Mouse (Mus musculus) brain, adult 2 months (tissue): ENCODE results near the gene Socs3.

Source experiments
- DNase-seq: peaks from one replicate; pipeline ENCODE4 v3.0.0; 2011; ENCODE audit warnings: low read depth, low spot score

Gene Socs3

DNA sequence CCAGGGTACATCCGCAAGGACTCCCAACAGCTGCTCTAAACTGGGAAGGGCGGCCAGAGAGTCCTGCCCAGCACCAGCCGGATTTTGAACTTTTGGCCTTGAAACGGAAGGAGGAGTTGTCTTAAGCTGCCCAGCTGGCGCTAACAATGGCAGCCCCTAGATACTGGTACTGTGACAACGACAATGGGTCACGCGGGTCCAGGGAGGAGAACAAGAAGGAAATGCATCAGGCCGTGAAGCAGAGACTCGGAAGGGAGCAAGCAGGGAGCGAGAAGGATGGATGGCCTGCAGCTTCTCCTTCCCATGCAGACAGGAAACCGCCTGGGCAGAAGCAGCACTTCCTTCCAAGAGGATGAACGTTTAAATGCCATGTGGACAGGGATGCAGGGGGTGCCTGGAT, 14.2 kb downstream of the Socs3 start:
- no peak for DNase-seq

DNA sequence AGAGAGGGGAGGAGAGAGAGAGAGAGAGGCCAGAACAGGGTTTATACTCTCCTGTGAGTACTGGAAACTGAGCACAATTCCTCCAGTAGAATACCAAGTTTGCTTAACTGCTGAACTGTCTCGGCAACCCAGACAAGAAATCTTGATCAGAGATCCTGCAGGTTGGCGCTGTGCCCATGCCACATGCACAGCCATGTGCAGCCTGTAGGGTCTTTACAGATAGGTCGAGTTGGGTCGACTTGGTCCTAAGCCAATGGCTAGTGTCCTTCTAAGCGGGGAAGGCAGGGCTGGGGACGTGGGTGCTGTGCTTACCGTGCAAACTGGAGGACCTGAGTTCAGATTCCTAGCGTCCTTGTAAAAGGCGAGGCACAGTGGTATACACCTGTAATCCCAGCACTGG, 15.0 kb downstream of the Socs3 start:
- no peak for DNase-seq

DNA sequence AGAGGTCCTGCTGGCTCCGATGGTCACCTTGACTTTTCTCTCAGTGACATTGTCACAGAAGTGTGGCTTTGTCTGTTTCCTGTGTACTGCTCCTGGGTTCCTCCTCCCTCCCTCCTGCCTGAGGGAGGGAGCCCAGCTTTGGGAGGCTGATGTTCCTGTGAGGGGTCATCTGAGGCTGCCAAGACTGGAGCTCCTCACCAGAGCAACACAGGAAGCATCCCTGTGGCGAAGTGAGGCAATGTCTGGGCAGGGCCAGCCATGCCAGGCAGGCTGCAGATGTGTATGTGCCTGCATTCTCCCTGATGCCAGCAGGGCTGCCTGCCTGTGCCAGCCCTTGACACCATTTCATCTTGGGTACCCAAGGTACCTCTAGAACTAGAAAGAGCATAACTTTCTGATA, 15.8 kb downstream of the Socs3 start:
- peak; percentile 63 for DNase-seq

DNA sequence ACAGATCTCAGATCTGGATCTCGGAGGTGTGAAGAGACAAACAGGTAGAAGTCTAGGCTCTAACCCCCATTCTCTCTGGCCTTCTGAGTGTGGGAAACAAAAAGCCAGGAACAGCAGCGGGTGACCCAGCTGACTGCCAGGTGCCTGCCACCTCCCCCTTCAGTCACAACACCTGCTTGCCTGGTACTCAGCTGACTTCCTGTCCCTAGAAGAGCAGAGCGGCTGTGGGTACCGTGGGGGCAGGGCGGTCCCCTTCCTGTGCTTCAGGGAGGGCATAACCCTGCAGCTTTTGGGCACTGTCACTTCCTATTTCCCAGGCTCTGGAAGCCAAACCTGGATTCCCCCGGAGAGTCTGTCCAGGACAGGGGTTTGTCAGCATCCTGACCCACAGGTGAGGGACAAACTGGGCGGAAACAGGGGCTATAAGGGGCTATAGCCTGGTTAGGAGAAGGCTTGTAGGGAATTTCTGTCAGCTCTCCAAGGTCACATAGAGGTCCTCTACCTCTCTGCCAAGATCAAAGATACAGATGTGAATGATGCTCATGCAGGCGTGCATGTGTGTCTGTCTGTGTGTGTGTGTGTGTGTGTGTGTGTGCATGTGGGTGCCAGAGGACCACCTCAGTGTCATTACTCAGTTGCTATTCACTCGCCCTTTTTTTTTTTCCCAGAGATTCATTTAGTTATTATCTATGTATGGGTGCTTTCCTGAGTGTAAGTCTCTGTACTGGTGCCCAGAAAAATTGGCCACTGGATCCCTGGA, 17.5 kb downstream of the Socs3 start:
- DNase-seq, result no peak

DNA sequence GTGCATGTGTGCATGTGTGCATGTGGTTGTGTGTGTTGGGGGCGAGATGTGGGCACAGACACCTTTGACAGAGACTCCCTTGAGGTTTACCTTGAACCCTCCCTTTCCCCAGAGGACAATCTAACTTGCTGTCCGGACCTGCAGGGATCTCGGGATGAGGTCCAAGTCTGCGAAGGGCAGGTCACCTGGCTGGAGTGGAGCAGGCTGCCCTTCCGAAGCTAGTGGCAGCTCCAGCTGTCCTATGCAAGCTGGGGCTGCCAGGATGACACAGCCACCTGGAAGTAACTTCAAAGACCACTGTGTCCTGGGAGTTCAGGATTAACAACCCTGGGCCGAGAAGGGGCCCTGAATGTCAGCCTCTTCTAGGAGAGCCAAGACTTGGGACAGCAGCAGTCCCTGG, 18.5 kb downstream of the Socs3 start:
- no peak for DNase-seq

DNA sequence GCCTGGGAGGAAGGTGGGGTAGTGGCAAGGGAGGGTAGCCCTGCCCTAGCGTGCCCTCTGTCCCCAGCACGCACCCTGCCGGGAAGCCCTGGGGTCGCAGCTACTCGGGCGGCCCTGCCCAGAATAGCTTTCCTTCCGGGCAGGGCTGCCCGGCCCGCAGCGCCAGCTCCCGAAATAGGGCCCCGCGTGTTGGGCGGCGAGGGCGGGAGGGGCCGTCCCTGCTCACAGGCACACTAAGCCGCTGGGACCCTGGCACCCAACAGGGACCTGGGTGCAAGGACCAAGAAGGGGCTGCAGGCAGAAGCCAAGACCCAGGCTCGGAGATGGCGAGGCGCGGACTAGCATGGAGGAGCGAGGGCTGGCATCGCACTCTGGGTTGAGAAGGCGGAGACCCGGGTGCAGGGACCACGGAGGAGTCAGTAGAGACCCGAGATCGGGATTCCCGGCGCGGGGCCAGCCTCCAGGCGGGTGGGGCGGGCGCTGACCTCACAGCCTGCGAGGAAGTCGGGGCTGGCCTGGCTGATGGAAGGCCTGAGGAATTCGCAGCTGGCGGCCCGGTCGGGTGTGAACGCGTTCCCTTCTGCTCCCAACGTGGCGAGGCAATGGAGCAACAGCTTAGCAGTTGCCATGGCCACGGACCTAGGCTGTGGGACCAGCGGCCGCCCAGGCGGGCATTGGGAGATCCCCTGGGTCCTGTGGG, 20.3 kb downstream of the Socs3 start:
- no peak for DNase-seq

DNA sequence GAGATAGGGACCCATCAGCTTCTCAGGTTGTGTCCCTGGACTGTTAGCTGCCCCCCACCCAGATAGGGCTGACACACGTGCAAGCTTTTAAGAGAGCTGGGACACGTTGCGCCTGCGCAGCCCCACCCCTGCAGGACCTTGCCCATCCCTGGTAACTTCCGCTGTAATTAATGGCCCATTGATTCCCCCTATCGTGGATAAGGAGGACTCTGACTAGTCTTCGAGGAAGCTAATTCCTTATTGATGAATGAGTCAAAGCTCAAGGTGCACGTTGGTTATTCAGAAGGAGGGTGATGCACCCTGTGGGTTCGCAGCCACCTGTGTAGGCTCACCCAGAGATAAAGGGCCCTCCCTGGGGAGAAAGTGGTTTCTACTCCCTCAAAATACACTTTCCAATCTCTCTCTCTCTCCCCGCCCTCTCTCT, 22.8 kb downstream of the Socs3 start:
- no peak for DNase-seq

DNA sequence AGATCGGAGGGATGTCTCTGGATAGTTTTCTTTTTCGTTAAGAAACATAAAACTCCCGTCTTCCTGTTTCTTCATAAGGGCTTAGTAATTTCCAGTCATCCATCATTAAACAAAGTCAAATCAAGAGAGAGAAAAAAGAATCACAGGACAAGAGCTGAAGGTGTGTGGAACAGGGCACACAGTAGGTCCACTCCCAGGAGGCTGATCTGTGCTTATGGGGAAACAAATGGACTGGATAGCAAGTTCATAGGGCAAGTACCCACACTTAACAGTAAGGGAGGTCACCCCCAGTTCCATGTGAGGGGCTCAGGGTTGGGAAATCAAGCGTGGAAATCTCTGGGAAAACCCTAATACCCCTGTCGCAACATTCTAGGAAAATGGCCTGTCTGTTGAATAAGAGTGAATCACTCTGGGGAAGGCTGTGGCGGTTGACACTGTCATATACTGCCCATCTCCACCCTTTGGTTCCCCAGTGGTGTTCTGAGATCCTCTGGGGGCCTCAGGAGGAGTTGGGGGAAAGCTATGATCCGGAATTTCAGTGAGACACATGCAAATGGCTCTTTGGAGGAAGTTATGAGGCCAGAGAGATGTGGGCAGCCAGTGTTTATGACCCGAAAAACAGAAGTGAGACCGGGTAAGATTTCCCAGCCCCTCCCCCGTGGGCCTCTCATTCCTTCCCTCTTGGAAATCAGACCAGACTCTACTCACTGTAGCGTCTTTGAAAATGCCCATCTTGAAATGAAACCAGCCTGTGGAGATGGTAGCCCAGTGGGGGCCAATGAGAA, 23.5 kb downstream of the Socs3 start:
- DNase-seq, result no peak

DNA sequence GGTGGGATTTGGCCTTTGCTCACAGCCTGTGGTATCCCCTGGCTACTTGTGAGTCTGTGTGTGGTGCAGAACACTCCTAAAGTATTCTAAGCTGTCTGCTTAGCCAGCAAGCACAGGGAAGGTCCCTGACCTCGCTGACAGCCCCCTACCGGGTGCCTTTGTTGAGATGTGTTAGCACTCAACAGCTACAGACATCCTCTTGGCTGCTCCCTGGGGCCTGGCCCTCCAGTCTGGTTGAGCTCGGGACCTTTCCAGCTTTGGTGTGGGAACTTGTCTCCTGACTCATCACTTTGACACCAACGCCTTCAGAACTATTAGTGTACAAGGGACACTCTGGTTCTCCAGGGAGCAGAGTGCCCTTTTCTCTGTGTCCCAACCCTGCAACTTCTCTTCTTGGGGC, 28.0 kb downstream of the Socs3 start:
- no peak for DNase-seq

DNA sequence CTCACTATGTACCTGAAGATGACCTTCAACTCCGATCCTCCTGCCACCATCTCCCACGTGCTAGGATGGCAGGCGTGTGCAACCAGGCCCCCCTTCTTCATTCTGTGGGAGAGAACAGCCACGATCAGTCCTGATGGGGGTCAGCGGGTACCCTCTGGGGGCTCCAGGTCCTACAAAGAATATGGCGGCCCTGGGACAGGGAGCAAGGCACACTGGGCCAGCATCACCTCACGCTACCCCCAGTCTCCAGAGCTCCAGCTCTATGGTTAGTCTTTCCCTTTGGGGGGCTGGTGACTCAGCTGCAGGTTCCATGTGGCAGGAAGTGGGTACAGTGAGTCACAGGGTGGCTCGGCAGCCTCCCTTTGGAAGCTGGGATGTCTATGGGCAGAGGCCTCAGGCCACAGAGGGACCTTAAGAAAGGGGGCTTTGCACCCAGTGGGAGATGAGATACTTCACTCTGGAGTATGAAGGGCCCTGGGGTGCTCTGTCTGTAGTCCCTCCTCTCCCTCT, 28.5 kb downstream of the Socs3 start:
- no peak for DNase-seq

DNA sequence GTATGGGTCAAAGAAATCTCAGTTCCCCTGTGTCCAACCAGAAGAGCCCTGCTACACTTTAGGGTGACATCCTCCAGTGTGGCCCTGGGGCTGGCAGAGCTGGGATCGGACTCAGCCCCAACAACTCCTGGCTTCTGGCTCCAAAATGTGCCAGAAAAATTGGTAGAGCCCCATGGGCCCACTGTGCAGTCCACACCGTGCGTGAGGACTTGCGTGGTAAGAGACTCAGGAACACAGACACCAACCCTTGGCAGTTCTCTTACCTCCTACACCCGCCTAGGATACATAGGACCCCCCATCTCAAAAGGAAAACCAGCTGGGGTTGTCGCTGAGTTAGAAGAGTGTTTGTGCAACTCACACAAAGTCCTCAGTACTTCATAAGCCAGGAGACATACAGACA, 29.0 kb downstream of the Socs3 start:
- DNase-seq, result no peak

DNA sequence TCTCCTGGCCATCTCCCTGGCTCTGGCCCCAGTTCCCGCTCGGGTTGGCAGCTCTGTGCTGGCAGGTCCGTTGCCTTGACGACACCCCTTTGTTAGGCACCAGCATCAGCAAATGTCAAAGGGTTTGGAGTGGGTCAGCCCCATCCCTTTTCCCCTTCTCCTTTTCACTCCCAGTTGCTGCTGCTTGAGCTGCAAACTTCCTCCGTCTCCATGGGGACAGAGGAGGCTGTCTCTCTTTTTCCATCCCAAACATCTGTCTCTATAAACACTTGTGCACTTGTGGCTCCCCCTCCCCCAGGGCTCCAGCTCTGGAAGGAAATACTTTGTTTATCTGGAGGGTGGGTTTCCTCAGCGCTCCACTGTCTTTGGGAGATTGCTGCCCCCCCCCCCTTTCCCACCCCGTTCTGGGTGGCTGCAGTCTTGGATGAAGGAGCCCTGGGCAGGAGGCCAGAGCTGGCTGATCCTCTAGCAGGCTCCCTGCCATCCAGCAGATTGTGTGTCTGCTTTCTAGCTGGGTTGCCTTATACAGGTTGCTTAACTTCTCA, 30.0 kb downstream of the Socs3 start:
- peak; percentile 87 for DNase-seq

DNA sequence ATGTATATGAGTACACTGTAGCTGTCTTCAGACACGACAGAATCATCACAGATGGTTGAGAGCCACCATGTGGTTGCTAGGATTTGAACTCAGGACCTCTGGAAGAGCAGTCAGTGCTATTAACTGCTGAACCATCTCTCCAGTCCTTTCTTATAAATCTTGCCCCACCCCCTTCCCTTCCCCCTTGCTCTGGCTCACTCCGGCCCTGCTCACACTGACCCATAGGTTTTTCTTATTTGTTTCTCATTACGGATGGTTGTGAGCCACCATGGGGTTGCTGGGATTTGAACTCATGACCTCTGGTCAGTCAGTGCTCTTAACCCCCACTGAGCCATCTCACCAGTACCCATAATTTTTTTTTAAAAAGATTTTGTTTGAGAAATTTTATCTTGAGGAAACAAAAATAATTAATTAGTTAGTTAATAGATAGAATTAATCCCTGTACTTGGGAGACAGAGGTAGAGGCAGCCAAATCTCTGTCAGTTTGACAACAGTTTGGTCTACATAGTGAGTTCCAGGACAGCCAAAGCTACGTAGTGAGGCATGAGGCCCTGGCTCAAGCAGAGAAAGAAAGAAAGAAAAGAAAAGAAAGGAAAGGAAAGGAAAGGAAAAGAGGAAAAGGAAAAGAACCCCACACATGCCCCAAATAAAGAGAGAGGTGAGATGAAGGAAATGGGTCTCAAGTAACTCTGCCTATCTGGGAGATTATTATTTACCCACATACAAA, 30.7 kb downstream of the Socs3 start:
- no peak for DNase-seq

DNA sequence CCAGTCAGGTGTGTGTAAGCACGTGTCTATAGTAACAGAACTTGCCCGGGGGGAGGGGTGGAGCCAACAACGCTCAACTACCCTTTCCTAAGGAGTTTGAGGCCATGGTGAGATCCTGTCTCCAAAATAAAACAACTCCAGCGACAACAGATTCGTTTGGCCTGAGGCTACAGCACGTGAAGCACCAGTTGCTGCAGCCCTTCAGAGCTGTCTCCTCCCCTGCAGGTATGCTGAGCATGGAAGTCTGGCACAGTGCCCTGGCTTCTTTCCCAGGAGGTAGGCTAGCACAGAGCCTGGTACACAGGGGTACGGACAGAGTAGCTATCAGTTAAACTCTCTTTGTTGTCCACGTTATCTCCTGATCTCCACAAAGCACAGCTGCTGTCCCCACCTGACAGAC, 33.6 kb downstream of the Socs3 start:
- peak; percentile 63 for DNase-seq

DNA sequence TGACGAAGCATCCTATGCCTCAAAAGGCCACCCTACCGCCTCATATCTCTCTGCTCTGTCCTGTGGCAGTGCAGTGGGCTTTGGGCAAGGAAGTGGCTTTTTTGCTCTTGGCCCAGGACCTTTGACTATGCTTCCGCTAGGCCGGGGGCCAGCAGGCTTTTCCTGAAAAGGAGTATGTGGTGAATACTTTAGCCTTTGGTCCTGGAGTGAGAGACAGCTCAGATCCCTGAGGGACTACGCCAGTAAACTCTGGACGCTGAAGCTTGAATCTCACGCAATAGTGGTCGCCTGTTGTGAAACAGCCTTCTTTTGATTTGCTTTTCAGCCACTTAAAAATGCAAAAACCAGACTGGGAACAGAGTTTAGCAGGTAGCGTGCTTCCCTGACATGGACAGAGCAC, 34.2 kb downstream of the Socs3 start:
- DNase-seq, result no peak

DNA sequence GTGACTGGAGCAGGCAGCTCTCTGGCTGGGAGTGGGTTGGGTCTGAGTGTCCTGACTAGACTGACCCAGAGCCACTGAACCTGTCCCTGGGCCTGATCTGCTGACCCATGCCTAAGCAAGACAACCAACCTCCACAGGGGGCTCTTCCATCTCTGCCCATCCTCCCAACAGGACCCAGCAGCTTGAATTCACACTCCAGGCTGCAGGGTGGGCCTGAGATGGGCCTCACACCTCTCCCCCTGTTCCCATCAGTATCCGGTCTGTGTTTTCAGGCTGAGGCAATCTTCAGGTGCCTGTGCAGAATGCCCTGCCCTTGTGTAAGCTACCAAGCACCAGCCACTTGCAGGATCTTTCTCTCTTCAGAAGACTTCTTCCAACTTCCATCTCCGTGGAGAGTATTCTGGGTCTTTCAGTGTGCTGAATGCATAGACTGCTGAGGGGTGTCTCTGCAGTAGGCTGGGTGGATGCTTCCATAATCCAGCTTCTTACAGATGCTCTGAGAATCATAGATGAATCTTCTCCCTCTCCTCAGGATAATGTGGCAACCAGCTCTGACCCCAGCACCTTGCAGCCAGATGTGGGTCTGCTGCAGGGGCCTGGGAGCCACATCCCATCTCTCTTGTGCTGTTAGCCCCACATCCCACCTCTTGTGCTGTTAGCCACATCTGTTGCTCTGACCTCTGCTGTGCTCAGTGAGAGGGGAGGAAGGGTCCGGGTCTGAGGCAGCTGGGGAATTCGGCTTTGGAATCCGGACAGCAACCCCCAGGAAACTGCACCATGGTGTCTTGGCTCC, 35.1 kb downstream of the Socs3 start:
- no peak for DNase-seq

DNA sequence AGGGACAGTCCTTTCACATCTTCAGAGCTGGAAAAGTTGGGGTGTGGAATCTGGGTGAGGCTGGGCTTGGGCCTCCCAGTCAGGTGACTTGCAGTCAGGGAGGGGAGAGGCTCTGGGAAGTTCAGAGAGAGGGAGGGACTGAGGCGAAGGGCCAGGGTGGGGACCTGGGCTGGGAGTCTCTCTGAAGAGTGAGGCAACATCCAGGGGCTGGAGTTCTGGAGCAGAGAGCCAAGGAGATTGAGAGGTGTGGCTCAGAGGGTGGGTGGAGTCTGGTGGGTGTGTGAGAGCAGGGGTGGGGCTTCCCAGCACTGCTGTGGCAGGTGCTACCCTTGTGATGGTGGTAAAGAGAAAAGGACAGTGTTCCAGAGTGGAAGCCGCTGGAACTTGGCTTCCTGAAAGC, 35.7 kb downstream of the Socs3 start:
- DNase-seq, result no peak

DNA sequence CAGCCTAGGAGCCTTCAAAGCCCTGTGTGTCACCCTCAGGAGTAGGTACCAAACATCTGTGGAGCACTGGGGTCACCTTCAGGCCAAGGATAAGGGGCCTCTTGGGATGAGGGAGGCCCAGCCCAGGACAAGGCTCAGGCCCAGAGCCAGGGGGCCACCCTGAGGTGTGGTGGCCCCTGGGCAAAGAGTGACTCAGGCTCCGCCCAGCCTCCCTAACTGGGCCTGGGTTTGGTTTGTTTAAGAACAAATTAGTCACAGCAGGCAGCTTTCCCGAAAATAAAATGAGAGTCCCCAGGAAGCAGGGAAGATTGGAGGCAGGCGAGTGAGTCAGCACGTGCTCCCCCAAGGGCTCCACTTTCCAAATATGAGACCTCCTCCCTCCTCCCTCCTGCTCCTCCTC, 37.7 kb downstream of the Socs3 start:
- peak; percentile 94 for DNase-seq

DNA sequence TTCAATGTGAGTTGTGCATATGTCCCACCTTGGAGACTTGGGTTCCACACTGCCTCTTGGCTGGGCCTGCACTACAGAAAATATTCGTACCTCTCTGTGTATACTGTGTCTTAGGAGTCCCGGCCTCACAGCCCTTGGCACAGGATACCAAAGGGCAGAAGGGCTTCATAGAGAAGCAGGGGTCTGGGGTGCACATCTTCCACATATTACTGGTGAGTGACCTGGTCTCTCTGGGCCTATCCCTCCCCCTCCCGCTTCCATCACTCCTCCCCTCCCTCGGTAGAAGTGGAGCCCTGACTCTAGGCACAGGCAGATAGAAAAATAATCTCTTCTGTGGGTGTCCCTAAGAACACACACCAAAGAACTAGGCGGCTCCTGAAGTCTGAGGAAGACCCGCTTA, 38.3 kb downstream of the Socs3 start:
- no peak for DNase-seq

DNA sequence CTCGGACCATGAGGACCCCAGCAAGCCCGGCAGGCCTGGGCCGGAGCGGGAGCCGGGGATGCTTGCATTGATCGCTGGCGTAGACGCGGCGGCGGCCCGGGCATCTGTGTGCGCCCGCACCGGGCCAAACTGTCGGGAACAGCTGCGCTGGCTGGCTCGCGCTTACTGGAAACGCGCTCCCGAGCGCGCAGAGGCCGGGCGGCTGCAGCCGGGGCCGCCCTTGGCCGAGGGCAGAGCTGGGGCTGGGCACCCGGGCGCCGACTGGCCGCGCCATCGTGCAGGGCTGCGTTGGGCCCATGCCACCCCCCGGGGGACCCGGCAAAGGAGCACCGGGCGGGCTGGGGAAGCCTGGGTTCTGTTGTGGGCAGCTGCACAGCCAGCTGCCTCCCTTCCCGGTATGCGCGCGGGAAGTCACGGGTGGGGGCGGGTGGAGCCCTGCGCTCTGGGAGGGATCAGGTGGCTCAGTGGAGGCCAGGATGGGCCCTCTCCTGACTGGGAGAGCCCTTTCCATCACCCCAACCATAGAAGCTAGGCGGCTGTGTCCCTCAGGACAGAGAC, 39.0 kb downstream of the Socs3 start:
- peak; percentile 54 for DNase-seq
